Mouse (Mus musculus) forelimb bud, embryonic 11.5 days (tissue): ENCODE measurements around the gene Cep128.
A peak's percentile ranks its signal among the peaks of the same experiment; 100 is the strongest.

Source experiments
- DNase-seq: peaks from one replicate; pipeline ENCODE4 v3.0.0-alpha.2; 2012; ENCODE audit warnings: low read depth, low spot score

The Cep128 gene

DNA sequence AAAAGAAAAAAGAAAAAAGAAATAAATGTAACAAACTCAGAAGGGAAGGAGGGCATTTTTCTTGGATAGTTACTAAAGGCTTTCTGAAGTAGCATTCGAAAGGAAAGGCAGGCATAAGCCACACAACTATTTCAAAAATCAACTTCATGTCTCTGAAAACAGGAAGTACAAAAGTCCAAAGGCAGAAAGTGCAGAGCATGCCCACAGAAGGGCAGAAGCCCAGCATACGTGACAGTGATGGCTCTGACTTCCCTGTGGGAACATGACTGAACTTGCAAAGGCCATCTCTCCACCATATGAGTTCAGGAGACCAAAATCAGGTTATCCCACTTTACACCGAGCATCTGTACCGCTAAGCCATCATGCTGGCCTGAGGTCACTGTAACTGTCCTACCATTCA lies 71.6 kb downstream of the Cep128 start:
- DNase-seq: no peak

DNA sequence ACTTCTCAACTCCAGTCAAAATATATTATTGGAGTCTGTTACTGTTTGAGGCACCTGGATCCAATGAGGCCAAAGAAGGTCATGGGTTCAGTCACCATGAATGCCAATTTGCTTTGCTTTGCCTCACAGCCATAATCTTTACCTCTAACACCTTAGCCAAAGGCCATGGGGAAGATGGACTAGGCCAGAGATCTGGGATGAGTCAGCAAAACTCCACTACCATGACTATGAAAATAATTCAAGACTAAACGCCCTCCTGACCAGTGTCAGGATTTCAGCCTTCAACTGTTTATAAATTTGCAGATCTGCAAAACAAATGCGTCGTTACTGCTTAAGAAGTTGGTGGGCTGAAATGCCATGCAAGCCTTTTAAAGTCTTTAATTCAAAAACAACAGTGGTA lies 76.5 kb downstream of the Cep128 start:
- DNase-seq: no peak

DNA sequence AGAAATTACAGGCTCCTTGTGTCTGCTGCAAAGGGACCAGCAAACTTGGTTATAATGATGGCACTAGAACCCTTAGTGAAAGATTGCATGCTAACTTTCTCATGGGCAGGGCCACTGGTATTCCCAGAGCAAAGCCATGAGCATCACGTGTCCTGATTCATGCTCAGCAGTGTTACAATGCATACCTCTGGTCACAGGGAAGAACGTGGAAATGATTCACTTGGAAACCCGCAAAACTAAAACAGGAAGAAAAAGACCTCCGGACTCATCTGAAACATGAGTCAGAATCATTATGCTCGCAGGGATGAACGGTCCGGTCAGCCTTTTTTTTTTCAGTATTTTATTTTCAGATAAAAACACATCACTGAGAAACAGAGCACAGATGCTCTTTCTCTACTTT lies 78.4 kb downstream of the Cep128 start:
- DNase-seq: no peak

DNA sequence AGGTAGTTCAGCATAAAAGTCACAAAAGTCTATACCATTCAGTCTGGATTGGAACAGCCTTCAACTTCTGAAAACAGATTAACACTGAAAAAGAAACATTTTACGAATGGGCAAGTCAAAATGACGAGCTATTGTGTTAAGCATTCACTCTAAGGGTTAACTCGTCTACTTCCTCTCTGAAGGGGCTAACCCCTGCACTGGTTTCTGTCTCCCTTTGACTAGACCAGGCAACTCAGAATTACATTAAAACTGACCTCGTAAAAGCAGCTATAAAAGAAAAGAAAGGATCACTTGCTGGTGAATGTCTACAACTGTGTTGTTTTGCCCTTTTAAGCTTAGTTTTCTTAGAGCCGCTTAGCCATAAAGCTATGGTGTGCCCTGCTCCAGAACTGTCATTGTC lies 79.2 kb downstream of the Cep128 start:
- DNase-seq: peak; percentile 42

DNA sequence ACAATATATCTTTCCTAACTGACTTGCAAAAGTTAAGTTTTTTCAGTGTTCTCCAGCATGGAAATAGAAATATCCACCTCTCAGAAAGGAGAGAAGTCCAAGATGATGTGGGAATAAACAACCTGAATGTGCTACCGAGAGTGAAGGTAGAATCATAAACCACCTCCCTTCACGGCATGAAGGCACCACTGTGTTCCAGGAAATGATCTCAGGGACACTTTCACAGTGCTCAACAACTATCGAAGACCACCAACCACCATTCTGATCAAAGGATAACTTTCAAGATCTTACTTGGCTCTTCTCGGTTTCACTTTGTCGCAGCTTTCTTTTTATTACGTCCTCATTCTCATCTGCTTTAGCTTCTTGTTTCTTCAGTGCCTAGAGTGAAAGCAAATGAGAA lies 85.5 kb downstream of the Cep128 start:
- no peak for DNase-seq

DNA sequence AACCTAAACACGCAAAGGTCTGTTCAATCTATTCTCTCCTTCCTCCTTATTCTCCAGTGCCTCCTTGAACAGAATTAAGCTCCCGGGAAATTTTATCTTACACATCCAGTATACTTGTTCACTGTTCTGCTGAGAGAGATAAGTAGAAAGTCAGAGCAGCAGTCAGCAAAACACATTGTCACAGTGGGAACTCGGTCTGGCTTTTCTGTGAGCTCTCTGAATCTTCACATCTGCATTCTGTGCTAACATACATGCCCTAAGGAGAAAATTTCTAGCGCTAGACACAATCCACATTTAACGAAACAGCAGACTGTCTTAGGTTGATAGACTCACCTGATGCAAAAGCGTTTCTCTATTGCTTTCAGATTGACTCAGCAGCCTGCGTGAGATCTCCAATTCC lies 88.3 kb downstream of the Cep128 start:
- DNase-seq: no peak

DNA sequence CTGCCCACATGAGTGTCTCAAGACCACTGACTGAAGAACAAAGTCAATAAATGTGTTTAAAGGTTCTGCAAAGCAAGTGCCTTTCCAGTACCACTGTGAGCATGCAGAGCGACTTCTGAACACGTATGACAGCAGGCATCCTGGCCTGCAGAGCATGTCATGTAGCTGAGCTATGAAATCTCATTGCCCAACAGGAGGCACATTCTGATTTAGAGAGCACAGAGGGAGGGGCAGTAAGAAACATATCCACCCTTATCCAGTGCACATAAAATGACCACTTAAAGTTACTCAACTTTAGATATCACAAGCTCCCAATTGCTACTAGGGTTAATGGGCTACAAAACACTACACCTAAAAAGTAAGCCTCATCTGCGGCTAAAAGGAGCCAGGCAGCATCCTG lies 88.8 kb downstream of the Cep128 start:
- no peak for DNase-seq

DNA sequence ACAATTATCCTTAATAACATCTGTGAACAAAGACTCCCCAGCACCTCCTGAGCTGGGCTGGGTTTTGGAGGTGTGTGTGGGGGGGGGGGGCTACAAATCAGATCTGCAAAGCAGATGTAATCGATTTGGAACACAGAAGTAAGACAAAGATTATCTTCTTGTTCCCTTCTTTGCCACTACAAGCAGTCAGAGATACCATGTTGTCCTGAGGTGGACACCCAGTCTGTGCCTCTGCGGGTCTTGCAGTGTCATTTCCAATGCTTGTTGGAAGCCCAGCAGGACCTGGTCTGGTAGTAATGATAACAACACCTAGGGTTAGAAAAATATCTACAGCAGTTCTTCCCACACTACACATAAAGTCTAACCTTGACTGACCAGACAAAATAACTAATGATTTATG lies 110.3 kb downstream of the Cep128 start:
- no peak for DNase-seq

DNA sequence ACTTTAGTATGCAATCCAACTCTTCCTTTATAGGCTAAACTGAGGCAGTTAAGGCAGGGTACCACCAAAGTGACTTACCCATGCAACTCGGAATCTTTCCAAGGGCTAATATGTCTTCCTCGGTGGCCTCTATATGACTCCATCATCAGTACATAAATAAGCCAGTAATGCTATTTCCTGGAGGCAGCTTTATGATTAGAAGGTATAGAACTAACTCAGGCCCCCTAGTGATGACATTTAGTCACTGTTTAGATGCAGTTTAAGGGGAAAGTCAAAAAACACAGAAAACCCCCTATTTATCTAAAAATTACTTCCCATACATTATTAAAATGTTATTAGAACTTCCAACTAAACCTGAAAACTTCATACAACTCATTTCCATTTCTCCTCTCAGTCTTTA lies 114.6 kb downstream of the Cep128 start:
- DNase-seq: no peak

DNA sequence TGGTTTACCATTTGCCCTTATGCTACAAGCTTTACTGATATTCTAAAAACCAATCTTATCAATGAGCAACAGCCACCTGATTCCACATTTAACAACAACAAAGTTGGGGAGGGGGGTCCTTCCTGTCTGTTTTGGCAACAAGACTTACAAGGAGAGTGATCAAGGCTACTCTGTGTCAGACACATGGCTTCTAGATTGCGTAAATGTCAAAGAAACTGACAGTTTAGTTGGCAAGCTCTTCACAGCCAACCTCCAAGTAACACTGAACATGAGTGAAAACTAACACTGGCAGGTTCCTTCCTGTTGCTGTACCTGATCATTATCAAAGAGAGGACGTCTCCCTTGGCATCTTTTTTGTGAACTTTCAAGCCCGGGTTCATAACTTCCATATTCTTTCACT lies 115.2 kb downstream of the Cep128 start:
- DNase-seq: no peak

DNA sequence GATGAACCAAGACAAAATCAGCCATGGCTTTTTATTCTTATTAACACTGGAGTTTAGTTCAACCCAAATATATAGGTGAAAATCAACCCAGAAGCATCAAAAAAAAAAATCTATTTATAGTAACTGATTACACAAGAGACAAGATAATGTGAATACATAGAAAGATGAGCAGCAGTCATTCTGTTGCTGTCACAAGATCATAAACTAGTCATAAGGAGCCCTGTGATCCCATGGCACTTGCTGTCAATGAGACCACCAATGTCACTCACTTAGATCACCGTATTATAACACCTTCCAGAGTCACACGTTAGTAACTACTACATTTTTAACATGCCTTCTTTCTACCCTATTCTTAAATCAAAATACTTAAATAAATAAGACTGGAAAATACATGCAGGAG lies 118.2 kb downstream of the Cep128 start:
- DNase-seq: no peak

DNA sequence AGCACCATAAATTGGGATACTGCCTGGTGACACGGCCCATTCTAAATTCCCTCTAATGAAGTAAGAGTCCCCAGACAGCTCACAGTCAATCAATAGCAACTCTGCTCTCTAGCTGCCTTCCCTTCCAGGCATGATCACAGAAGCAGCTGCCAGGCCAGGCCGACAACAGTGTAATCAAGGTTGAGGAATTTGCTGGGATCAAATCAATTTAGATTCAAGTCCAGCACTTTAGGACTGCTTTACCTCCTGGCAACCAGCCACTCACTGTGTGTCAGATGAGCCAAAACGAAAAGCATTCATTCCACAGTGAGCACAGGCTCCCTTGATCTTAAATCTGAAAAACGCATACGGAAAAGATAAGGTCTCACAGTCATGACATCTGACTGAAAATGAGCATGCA lies 118.7 kb downstream of the Cep128 start:
- no peak for DNase-seq

DNA sequence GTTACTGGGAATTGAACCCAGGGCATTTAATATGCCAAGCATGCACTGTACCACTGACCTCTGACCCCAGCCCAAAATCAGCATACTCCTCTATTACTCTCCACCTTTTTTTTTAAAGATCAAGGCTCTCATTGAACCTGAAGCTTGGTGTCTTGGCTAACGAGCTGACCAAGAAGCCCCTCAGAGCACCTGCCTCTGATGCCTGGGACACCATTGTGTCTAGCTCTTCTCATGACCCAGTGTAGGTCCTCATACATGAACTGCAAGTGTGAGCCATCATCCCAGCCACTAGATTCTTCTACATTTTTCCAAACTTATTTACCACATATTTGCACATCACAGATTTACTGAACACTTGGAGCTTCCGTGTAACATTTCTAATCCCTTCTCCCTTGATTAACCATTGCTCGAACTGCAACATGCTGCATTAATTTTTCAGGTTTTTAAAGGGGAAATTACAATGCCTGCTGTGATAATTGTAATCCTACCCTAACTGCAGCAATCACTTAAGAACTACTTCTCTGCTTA lies 119.3 kb downstream of the Cep128 start:
- no peak for DNase-seq

DNA sequence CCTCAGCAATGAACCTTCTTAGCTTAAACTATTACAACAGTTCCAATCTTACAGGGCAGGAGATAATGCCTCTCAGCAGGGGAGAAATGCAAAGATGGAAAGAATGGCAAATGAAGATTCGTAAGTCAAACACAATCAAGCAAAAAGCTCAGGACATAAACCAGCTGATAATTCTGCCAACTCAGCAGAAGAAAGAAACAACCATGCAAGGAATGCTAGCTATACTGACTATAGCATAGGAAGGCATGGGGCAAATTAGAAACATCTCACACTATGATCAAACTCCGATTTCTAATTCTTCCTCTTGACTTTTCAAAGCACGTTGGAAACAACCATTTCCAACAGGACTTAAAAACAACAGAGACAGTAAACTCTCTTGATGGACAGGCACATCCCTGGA lies 120.5 kb downstream of the Cep128 start:
- DNase-seq: no peak

DNA sequence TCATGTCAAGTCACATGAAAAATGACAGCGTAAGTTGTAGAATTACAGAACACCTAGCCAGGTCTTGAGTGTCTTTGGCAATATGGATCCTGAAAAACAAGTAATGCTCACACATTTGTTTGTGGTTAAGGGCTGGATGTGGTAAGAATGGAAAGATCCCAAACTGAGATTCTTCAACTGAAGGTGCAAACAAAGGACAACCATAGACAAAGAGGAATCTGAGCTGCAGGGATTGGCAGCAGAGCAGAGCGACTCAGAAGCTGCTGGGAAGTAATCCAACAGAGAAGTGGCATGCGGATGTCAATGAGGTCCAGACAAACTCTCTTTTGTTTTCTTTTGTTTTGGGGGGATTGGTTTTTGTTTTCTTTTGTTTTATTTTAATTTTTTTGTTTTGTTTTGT lies 121.4 kb downstream of the Cep128 start:
- DNase-seq: no peak

DNA sequence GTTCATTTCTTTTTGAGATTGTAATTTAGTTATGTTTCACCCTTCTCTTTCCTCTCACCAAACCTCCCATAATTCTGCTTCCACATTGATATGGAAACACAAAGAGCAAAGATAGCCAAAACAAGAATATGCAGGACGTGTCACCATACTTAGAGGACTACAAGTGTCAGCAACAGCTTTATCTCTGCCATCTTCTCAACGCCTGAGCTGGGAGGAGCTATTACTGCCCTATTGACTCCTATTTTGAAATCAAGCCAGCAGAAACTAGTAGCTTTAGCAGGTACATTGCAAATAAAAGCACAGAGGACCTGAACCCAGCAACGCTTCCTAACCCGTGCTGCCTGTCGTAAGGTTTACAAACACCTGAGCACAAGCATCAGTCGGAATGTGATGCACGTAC lies 127.9 kb downstream of the Cep128 start:
- DNase-seq: no peak

DNA sequence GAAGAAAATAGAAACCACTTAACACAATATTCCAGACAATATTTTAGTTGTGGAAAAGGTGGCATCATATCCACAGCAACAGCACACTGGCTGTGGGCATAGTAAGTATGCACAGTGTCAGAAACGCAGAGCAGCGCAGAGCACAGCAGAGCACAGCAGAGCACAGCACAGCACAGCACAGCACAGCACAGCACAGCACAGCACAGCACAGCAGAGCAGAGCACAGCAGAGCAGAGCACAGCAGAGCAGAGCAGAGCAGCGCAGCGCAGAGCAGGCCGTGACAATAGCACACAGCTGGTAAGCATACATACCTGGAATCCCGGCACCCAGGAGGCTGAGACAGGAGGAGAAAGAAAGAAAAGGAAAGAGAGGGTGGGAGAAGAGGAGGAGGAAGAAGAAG lies 129.4 kb downstream of the Cep128 start:
- DNase-seq: no peak

DNA sequence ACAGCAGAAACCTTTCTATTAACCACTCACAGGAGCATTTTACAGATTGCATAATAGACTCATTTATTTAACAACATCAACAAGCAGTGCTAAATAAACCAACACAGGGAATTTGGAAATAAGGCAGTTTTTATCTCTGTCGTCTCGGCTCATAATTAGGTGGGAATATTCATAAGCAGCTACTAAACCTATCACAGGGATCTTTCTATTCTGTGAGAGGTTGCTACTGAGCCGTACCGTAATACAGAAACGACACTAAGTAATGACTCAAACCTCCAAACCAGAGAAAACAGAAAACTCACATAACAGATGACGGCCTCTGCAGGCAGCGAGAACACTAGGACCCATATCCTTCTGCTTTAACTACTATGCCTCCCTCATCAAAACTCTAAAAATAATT lies 163.6 kb downstream of the Cep128 start:
- no peak for DNase-seq

DNA sequence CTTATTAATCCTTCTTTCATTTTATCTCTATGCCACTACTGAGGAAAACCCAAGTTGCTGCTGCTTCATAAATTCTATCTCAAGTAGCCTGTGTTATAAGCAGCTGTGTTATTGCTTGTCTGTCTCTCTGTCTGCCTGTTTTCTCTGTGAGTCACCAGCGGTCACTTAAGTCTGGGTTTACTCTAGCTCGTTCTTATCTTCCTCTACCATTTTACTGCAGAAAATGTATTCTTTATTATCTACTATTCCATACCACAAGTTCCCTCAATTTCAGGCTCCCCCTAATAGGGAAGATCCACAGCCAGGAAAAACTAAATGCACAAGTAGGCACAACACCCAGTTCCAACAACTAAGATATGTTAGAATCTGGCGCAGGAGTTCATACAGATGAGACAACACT lies 178.7 kb downstream of the Cep128 start:
- no peak for DNase-seq

DNA sequence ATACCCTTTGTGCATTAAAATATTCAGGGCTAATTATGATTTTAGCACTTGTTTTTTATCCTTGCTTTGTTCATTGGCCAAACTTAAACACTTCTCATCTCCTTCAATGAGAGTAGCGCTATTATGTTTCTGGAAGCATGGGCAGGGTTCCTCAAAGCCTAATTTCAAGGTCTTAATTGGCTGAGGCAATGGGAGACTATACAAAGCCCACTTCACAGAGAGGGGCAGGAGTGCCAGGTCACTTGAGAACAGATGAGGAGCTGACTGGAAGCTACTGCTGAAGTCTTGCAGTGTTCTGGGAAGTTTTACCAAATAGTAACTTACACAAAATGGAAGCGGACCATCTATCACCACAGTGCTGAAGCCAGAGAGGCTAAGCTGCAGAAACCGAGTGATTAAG lies 179.9 kb downstream of the Cep128 start:
- DNase-seq: no peak

DNA sequence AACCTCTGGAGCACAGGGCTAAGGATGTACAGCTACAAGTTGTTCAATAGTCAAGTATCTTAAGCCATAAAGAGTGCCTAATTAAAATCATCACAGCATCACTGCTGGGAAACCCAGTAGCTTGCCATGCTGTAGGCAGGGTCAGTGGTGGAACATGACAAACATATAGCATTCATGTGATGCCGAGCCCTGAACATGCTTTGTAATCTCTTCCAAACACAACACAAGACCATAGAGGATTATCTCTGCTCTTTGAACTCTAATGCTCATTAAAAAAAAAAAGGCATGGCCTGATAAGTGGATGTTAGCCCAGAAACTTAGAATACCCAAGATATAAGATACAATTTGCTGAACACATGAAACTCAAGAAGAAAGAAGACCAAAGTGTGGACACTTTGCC lies 181.7 kb downstream of the Cep128 start:
- no peak for DNase-seq

DNA sequence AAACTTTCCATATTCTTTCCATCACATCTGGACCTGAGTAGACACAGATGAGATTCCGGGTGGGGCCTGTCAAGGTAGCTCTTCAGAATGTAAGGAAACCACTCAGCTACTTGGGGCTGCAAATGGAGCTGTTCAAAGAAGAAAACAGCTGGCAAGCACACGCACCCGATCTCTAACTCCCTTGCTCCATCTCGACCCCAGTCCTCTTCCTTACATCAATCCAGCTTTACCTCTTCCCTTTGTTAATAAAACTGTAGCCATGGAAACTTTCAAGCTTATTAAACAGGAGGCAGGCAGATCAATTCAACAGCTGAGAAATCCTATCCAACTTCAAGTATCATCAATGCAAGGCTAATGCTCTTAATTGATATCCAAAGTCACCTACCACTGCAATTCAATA lies 195.1 kb downstream of the Cep128 start:
- DNase-seq: peak; percentile 33

DNA sequence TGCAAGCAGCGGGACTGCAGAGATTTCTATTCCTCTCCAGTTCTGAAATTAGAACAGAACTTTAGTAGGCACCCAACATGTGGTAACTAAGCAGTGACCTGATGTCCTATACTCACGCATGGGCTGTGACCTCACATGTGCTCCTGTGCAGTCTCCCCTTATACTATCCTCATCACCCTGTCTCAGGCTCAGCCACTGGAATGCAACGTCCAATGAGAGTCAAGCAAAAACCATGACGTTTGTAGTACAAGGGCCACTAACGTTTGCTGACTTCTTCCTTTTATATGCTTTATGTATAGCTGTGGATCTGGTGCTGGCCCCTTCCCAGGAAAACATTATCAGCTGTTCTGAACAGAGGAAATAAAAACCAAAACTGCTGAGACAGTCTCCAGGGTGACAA lies 198.6 kb downstream of the Cep128 start:
- no peak for DNase-seq

DNA sequence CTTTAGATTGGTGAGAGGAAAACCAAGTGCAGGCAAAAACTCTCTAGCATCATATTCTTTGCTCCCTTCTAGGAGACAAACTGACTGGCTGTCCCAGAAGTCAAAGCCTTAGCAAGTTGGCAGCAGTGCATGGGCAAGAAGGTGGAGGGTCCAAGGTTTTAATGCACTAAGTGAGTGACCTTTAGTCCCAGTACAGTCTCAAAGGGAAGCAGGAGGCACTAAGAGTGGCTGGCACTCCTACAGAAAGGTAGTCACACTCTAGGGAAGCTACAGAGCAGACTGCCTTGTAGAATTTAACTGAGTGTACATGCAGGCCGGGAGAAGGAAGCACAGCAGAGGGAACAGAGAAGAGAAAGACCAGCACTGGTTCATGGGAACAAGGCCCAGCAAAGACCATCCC lies 199.6 kb downstream of the Cep128 start:
- DNase-seq: no peak

DNA sequence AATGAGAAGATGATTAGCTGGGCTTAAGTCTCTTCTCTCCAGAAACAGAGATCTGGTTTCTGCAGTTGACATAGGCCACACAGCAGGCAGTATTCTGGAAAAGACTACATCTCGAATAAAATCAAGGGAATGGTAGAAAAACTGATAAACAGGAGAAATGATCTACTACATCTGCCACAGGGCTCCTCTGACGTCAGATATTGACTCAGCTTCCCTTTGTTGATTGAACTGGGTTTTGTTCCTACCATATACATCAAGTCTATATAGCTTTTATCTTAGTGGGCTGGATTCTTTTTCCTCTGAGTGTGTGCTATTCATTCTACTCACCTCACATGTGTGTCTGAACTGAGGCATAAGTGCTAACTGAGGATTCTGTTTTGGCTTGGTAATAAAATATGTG lies 200.3 kb downstream of the Cep128 start:
- DNase-seq: no peak
